Comparison of ENCODE assay signal across 10 mouse cellular contexts in the genomic region with DNA sequence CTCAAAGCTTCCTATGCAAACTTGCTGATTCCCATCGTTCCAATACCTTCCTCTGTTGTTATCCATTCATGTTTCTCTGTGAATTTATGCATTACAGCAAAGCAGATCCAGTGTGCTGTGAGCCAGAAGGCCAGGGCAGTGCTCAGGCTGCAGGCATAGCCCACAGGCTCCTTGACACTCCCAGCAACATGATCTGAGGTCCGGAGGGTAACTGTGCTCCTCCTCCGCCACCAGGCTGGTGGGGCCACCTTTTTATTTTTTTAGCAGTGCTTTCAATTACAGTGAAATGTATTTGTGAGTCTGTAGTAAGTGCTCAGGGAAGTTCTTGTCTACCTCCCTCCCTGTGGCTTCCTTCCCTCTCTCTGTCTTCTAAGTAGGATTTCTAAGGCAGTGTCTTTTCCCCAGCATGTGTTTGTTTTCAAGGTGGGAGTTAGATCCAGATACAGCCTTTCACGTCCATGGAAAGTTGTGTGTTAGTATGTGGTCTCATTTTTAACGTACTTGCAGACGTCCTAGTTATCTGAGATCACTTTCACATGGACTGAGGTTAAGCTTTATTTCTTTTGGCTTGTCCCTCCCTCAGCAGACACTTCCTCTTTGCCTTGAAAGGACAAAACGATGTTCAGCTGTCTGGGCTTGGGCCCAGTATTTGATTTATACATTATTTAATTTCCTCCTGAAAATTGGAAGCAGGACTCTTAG.
DNase-seq lines count a peak whose midpoint lies in the region; ATAC-seq and TF ChIP-seq lines count a peak whose summit lies in the region.
"Had no signal": no experiment of that assay in that cellular context is flagged by ENCODE, and none has a peak within 500 bp of the region (broad histone marks: within the 10 kb centered on the region; RNA-seq: fewer than 3 reads in every experiment).

No protein-coding gene starts in this region.

- no peak overlapping the region for H3K9ac ChIP-seq in intestine, embryonic 15.5 days
- H3K9ac ChIP-seq in liver, embryonic 14.5 days (replicated peaks): peak overlapping the region; percentile 15
- H3K9ac ChIP-seq: midbrain, embryonic 12.5 days had no signal

- H3K36me3 ChIP-seq in intestine, embryonic 15.5 days: no peaks in the 10 kb centered on the region
- H3K36me3 ChIP-seq in liver, embryonic 14.5 days (replicated peaks; ENCODE audit: control insufficient read depth, insufficient read depth, low read depth): no peaks in the 10 kb centered on the region
- H3K36me3 ChIP-seq: midbrain, embryonic 12.5 days had no signal

- no peak for TF ChIP-seq CTCF in gastrocnemius, adult 2 months (IDR thresholded peaks at IDR 0.05)
- TF ChIP-seq CTCF in liver, embryonic 14.5 days (IDR thresholded peaks at IDR 0.05; ENCODE audit: low read depth): no peak

- no peak for DNase-seq in gastrocnemius, adult 2 months
- DNase-seq in gastrocnemius, postnatal 25 days: no peak
- DNase-seq in liver, embryonic 14.5 days (ENCODE audit: low read depth in 3 of 3, low spot score in 3 of 3): no peak
- no peak for DNase-seq in right cerebral cortex, postnatal 36 days (ENCODE audit: low spot score in 2 of 2)
- no peak for DNase-seq in gastrocnemius, postnatal 14 days
- DNase-seq: right cerebral cortex, adult 18-20 months had no signal

- WGBS in intestine, embryonic 15.5 days: 26% methylated on average over 7 of the region's 7 CpGs
- WGBS in liver, embryonic 14.5 days (ENCODE audit: insufficient replicate concordance): 17% methylated on average over 7 of the region's 7 CpGs

- peak overlapping the region; percentile 64 for H3K27ac ChIP-seq in gastrocnemius, adult 2 months
- H3K27ac ChIP-seq in intestine, embryonic 15.5 days: peak overlapping the region; percentile 82
- peak overlapping the region; percentile 96 for H3K27ac ChIP-seq in liver, embryonic 14.5 days
- H3K27ac ChIP-seq: midbrain, embryonic 12.5 days had no signal

- intact Hi-C loops in gastrocnemius, adult 2 months (cut with DNase I): no loop called here
- intact Hi-C loops in gastrocnemius, postnatal 14 days (cut with DNase I; ENCODE audit: low total_unique reads): no loop called here

- TF ChIP-seq EP300 in liver, embryonic 14.5 days (IDR thresholded peaks at IDR 0.05; ENCODE audit: low read depth): peak; percentile 18; the same call in 1 of the 2 replicates

- no peak overlapping the region for H3K4me3 ChIP-seq in gastrocnemius, adult 2 months
- H3K4me3 ChIP-seq in intestine, embryonic 15.5 days (replicated peaks): no peak overlapping the region
- H3K4me3 ChIP-seq in liver, embryonic 14.5 days (ENCODE audit: insufficient read depth in 1 of 2, low read depth in 2 of 2, low read length in 2 of 2): no peak overlapping the region
- H3K4me3 ChIP-seq: midbrain, embryonic 12.5 days had no signal

- H3K27me3 ChIP-seq in intestine, embryonic 15.5 days (replicated peaks): no peaks in the 10 kb centered on the region
- H3K27me3 ChIP-seq in liver, embryonic 14.5 days (ENCODE audit: control insufficient read depth, insufficient read depth, low read length): no peaks in the 10 kb centered on the region
- H3K27me3 ChIP-seq: midbrain, embryonic 12.5 days had no signal

- H3K4me1 ChIP-seq in intestine, embryonic 15.5 days (replicated peaks): peaks cover 11% of the 10 kb centered on the region
- H3K4me1 ChIP-seq in liver, embryonic 14.5 days (replicated peaks; ENCODE audit: control insufficient read depth in 2 of 2, insufficient read depth in 2 of 2, low read length in 1 of 2): peaks cover 73 to 85% of the 10 kb centered on the region in 2 experiments
- H3K4me1 ChIP-seq: midbrain, embryonic 12.5 days had no signal

- H3K9me3 ChIP-seq in intestine, embryonic 15.5 days: no peaks in the 10 kb centered on the region
- no peaks in the 10 kb centered on the region for H3K9me3 ChIP-seq in liver, embryonic 14.5 days (ENCODE audit: control insufficient read depth, low read length)
- H3K9me3 ChIP-seq: midbrain, embryonic 12.5 days had no signal

- ATAC-seq in common myeloid progenitor, adult 5-6 weeks (replicated peaks; ENCODE audit: low read depth, poor library complexity, severe bottlenecking): peak; percentile 40
- peak; percentile 72 for ATAC-seq in intestine, embryonic 15.5 days
- no peak for ATAC-seq in liver, embryonic 14.5 days (ENCODE audit: insufficient read depth)
- no peak for ATAC-seq in frontal cortex, adult (ENCODE audit: low TSS enrichment)

- no peak overlapping the region; the same call in 1 of the 2 replicates for H3K4me2 ChIP-seq in intestine, embryonic 15.5 days (replicated peaks)
- H3K4me2 ChIP-seq in liver, embryonic 14.5 days (ENCODE audit: low read depth): no peak overlapping the region
- H3K4me2 ChIP-seq: midbrain, embryonic 12.5 days had no signal

Comparison
In these comparisons a context has a peak if more than half of its experiments do, and no peak if none do; other contexts are left out.
1. ATAC-seq: peak in common myeloid progenitor, adult 5-6 weeks (single experiment) and intestine, embryonic 15.5 days (single experiment); none in liver, embryonic 14.5 days (single experiment) and frontal cortex, adult (single experiment).
2. Peak in every context shown above with its lines, with median percentiles within 50 percentile points of each other: H3K27ac ChIP-seq.